Mouse (Mus musculus): ENCODE measurements around the gene Cdhr3. TPM values are rescaled to one million over a fixed set of nuclear protein-coding genes. Genes with fewer than 3 reads are reported as not detected.

Cdhr3 gene
- polyA plus RNA-seq, 1 experiment from 2014 or later = not detected

DNA sequence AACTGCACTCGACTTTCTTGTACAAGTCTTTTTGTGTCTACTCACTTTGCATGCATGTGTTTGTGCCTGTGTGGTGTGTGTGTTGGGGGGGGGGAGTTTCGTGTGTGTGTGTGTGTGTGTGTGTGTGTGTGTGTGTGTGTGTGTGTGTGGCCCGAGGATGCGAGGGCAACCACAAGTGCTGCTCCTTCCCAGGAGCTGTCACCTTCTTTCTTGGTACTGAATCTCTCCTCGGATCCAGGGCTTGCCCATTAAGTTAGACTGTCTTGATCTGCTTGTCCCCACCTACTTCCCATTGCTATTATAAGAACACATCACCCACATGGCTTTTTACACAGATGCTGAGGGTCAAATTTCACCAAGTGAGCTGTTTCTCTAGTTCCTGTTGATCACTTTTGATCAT lies 93.9 kb downstream of the Cdhr3 start:
- WGBS = 85% methylated on average over 5 of the region's 5 CpGs
- no peak overlapping the region for H3K9ac ChIP-seq (ENCODE audit: low read length)
- DNase-seq (ENCODE audit: low spot score) (no peak), ATAC-seq (replicated peaks; ENCODE audit: low FRiP score) (no peak)
- no peaks in the 10 kb centered on the region for H3K4me1 ChIP-seq (replicated peaks; ENCODE audit: control insufficient read depth, insufficient read depth, low read length)
- H3K4me2 ChIP-seq (ENCODE audit: low read depth, low read length, severe bottlenecking) = no peak overlapping the region
- H3K27me3 ChIP-seq (ENCODE audit: control insufficient read depth, insufficient read depth, low read length) = no peaks in the 10 kb centered on the region
- no peak overlapping the region for H3K4me3 ChIP-seq (ENCODE audit: low read depth, low read length)
- H3K36me3 ChIP-seq (ENCODE audit: control insufficient read depth, insufficient read depth, low read length) = no peaks in the 10 kb centered on the region
- no peaks in the 10 kb centered on the region for H3K9me3 ChIP-seq (ENCODE audit: control insufficient read depth, low read length)
- H3K27ac ChIP-seq (ENCODE audit: low read depth, low read length) = no peak overlapping the region

DNA sequence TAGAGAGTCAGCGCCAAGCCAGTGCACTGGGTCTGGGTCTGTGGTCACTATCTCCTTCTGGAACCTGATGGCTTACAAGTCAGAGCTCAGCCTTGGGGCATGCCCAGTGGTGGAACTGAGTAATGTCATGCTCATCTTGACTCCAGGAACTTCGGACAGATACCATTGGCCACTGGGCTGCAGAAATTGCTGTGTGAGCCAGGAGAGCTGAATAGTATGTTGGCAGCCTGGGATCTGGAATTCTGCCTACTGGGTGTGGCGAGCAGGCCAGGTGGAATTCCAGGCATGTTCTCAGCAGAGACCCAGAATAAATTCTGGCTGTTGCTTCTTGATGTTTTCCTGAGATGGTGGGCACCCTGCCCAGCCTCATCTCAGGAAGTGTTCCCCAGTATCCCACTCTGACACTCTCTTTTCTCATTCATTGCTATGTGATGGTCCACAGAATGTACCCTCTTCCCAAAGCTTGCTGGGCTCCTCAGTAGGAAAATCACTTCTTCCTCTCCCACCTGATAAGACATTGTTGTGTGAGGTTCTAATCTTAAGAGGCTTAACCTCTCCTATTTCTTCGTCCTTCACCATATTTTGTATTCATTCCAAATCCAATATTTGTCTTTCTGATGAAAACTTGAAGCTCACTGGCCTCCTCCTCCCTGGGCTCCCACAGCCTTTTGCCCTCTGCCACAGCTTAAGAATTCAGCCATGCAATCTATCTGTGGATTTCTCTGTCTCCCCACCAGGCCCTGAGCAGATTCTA lies 97.4 kb downstream of the Cdhr3 start:
- 87% methylated on average over 4 of the region's 4 CpGs for WGBS
- H3K4me2 ChIP-seq (ENCODE audit: low read depth, low read length, severe bottlenecking) = no peak overlapping the region
- H3K27ac ChIP-seq (ENCODE audit: low read depth, low read length) = no peak overlapping the region
- no peaks in the 10 kb centered on the region for H3K27me3 ChIP-seq (ENCODE audit: control insufficient read depth, insufficient read depth, low read length)
- H3K9me3 ChIP-seq (ENCODE audit: control insufficient read depth, low read length) = no peaks in the 10 kb centered on the region
- no peaks in the 10 kb centered on the region for H3K36me3 ChIP-seq (ENCODE audit: control insufficient read depth, insufficient read depth, low read length)
- no peak overlapping the region for H3K4me3 ChIP-seq (ENCODE audit: low read depth, low read length)
- DNase-seq (ENCODE audit: low spot score) (no peak), ATAC-seq (replicated peaks; ENCODE audit: low FRiP score) (no peak)
- H3K4me1 ChIP-seq (replicated peaks; ENCODE audit: control insufficient read depth, insufficient read depth, low read length) = no peaks in the 10 kb centered on the region
- H3K9ac ChIP-seq (ENCODE audit: low read length) = no peak overlapping the region

DNA sequence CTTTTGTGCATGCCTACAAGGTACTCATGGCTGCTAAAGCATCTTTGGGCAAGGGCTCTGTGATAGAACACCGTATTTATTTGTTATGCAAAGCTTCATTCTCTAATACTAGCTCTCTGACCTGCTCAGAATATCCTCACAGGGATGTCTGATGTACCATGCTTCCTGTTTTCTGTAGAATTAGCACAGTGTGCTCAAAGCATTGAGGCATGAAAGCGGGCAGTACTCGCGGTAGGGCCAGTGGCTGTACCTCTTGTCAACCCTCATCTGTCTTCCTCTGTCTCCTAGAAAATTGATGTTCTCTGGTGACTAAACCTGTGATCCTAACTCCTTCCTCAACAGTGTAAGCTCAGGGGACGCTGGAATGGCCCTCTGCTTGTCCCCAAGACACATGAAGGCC lies 98.6 kb downstream of the Cdhr3 start:
- Histone ChIP-seq H3K9me3 (ENCODE audit: control insufficient read depth, low read length) (no peaks in the 10 kb centered on the region), H3K4me1 (replicated peaks; ENCODE audit: control insufficient read depth, insufficient read depth, low read length) (no peaks in the 10 kb centered on the region), H3K4me3 (ENCODE audit: low read depth, low read length) (no peak overlapping the region), H3K27me3 (ENCODE audit: control insufficient read depth, insufficient read depth, low read length) (no peaks in the 10 kb centered on the region), H3K4me2 (ENCODE audit: low read depth, low read length, severe bottlenecking) (no peak overlapping the region), H3K9ac (ENCODE audit: low read length) (no peak overlapping the region), H3K36me3 (ENCODE audit: control insufficient read depth, insufficient read depth, low read length) (no peaks in the 10 kb centered on the region), H3K27ac (ENCODE audit: low read depth, low read length) (no peak overlapping the region)
- DNase-seq (ENCODE audit: low spot score) (no peak), ATAC-seq (replicated peaks; ENCODE audit: low FRiP score) (no peak)
- WGBS = 75% methylated on average over 5 of the region's 5 CpGs

DNA sequence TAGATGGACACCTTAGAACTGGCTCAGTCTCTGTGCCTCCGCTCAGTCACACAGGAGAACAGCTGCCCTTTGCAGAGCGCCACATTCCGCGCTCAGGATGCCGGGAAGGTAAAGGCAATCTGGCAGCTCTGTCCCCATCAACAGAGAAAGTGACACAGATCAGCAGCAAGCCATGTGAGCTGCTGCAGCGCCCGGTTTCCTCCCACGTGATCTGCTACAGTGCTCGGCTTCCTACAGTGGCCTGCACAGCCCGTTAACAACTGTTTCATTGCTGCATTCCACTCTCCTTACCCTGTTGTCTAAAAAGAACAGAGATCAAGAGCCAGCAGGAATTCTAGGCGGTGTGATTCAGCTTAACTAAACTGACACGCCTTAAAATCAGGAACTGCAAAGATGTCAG lies 102.9 kb downstream of the Cdhr3 start:
- Histone ChIP-seq H3K9ac (ENCODE audit: low read length) (no peak overlapping the region), H3K27me3 (ENCODE audit: control insufficient read depth, insufficient read depth, low read length) (no peaks in the 10 kb centered on the region), H3K4me1 (replicated peaks; ENCODE audit: control insufficient read depth, insufficient read depth, low read length) (no peaks in the 10 kb centered on the region), H3K36me3 (ENCODE audit: control insufficient read depth, insufficient read depth, low read length) (no peaks in the 10 kb centered on the region), H3K27ac (ENCODE audit: low read depth, low read length) (no peak overlapping the region), H3K9me3 (ENCODE audit: control insufficient read depth, low read length) (no peaks in the 10 kb centered on the region), H3K4me2 (ENCODE audit: low read depth, low read length, severe bottlenecking) (no peak overlapping the region), H3K4me3 (ENCODE audit: low read depth, low read length) (no peak overlapping the region)
- no peak for DNase-seq (ENCODE audit: low spot score)
- no peak for ATAC-seq (replicated peaks; ENCODE audit: low FRiP score)
- WGBS = 71% methylated on average over 12 of the region's 12 CpGs

DNA sequence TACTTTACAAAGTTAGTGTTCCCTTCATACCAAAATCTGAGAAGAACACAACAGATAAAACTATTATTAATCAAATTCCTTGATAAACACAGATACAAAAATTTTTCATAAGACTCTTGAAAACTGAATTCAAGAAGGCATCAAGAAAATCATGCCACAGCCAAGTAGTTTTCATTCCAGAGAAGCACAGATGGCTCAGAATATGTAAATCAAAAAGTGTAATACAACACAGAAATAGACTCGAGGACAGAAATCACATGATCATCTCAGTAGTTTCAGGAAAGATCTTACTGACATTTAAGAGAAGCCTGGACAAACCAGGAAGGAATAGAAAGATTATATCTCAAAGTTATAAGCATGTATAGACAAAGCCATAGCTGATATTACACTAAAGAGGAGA lies 106.4 kb downstream of the Cdhr3 start:
- H3K27ac ChIP-seq (ENCODE audit: low read depth, low read length) = no peak overlapping the region
- H3K27me3 ChIP-seq (ENCODE audit: control insufficient read depth, insufficient read depth, low read length) = no peaks in the 10 kb centered on the region
- H3K4me2 ChIP-seq (ENCODE audit: low read depth, low read length, severe bottlenecking) = no peak overlapping the region
- no peaks in the 10 kb centered on the region for H3K9me3 ChIP-seq (ENCODE audit: control insufficient read depth, low read length)
- 71% methylated on average over 1 of the region's 1 CpGs for WGBS
- H3K36me3 ChIP-seq (ENCODE audit: control insufficient read depth, insufficient read depth, low read length) = no peaks in the 10 kb centered on the region
- no peak overlapping the region for H3K9ac ChIP-seq (ENCODE audit: low read length)
- ATAC-seq (replicated peaks; ENCODE audit: low FRiP score) (no peak), DNase-seq (ENCODE audit: low spot score) (no peak)
- H3K4me1 ChIP-seq (replicated peaks; ENCODE audit: control insufficient read depth, insufficient read depth, low read length) = no peaks in the 10 kb centered on the region
- no peak overlapping the region for H3K4me3 ChIP-seq (ENCODE audit: low read depth, low read length)

Small RNA genes within 50 kb of the gene (microRNA-seq; reads per million reads assigned to microRNA genes)
- gene Gm22904 (ENCODE audit: insufficient number of aligned reads) = not detected

Other genes with a start within 250 kb of the Cdhr3 start
- gene Sypl, start 139.0 kb downstream of the Cdhr3 start, polyA plus RNA-seq (2014; fragmentation: Nextera tagmentation; extraction: Ambion mirVana) = 49.4 and 53.3 TPM in 2 replicates
- 16.0 and 16.5 TPM in 2 replicates for gene Atxn7l1, start 54.8 kb upstream of the Cdhr3 start, polyA plus RNA-seq (2014; fragmentation: Nextera tagmentation; extraction: Ambion mirVana)